Mouse (Mus musculus) mesoderm, embryonic 11.5 days (tissue): ENCODE results near the gene Ston1.

Source experiments
- DNase-seq: peaks from one replicate; pipeline ENCODE4 v3.0.0-alpha.2; 2012; ENCODE audit warnings: low read depth, low spot score

Ston1 gene

DNA sequence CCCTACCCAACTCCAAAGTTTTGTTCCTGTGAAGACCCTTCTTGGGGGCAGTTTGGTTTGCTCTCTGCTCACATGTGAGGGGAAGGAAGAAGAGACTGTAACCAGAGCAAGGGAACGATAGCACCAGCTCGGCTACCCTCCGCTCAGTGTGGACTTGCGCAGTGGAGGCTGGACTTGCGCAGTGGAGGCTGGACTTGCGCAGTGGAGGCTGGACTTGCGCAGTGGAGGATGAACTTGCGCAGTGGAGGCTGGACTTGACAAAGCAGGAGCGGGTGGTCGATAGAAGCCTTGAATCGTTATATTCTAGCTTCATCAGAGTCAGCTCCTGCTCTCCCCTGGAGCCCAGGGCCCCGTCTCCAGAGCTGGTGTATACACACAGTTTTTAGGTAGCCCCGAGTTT is 27.9 kb downstream of the Ston1 start:
- DNase-seq: no peak

DNA sequence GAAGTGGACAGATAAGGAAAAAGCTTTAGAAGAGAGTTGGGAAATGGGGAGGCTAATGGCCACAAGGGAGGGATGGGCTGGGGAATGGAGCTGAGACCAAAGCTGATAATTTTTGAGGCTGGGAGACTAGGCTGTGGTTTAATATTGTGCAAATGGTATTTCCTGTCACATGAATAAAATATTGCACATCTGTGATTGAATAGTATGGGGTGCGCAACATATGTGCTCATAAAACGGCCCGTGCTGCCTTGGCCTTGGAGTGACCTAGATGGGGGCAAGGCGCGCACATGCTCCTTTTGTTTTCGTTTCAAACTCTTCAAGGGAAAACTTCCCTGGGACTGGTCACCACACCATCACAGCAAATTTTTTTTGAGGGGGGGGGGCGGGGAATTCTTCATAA is 28.4 kb downstream of the Ston1 start:
- no peak for DNase-seq

DNA sequence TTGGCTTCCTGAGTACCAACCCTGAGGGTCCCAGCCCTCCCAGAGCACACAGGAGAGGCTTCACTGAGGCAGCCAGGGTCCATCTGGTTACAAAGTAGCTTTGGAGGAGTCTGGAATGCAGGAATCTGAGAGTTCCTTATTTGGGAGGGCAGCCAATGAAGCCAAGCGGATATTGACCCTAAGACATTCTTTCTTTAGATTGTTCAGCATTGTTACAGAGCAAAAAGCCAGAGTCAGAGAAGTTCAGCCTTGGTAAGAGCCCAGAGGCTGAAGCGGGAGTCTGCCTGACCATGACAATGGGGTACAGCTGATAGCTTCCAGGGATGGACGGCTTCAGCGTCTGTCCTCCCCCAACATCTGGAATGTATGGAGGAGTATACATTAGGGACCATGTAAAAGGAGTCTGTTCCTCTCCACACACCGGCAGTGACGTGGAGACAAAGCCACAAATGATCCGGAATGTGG is 28.9 kb downstream of the Ston1 start:
- DNase-seq: peak; percentile 71

DNA sequence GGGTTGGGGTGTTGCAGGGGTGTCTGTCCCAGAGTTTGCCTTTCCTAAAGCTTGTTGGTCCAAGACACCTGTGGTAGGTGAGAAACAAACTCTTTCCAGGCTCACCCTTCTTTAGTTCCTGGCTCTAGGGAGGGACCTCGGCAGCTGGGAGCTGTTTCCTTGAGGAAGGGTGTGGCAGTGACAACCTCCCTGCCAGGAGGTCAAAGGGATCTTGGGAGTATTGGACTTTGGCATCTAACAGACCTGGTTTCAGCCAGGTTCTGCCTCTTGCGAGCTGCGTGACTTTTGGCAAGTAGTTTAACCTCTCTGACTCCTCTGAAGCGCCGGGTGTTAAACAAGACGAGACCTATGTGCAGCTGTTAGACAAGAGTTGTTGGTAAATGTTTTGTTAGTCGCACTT is 29.7 kb downstream of the Ston1 start:
- DNase-seq: no peak

DNA sequence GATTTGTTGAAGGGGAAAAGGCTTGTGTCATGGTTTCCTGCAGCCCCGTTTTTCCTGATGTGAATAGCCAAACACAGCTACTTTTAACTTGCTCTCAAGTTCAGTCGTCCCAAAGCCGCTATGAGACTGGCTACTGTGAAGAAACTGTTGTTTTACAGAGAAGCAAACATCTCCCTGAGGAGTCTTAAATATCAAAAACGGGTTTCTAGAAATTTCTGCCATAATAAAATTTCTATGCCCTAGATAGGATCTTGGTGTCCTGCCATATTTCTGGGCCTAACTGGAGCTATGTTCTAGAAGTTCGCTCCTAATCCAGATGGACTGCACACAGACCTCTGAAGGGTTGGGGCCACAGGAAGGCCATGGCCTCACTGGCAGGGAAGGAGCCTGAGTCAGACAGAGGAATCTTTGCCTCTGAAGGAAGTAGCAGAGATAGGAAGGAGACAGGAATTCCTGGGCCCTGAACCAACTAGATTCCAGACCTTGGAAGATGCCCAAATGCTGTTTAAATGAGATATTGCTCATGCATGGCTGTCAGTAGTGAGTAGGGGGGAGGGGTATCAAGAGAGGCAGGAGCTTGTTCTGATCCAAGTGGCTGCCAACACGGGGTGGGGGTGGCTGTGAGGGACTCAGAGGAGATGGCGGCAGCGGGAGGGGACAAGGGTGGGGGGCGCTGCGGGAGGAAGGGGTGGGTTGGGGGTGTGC is 31.3 kb downstream of the Ston1 start:
- DNase-seq: no peak

DNA sequence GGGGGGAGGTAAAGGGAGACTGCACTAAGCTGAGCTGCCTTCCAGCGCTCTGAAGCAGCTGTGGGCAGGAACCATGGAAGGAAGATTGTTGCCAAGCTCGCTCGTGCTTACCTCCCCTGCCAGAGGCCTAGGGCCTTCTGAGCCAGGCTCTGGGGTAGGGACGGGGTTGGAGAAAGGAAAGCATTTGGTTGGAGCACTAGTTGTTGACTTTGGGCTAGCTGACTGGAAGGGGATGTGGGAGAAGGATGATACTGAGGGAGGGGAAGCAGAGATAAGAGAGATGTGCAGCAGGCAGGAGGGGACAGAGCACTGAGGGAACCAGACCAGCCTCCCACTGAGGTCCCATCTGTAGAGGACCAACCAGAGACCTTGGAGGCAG is 31.9 kb downstream of the Ston1 start:
- DNase-seq: no peak

DNA sequence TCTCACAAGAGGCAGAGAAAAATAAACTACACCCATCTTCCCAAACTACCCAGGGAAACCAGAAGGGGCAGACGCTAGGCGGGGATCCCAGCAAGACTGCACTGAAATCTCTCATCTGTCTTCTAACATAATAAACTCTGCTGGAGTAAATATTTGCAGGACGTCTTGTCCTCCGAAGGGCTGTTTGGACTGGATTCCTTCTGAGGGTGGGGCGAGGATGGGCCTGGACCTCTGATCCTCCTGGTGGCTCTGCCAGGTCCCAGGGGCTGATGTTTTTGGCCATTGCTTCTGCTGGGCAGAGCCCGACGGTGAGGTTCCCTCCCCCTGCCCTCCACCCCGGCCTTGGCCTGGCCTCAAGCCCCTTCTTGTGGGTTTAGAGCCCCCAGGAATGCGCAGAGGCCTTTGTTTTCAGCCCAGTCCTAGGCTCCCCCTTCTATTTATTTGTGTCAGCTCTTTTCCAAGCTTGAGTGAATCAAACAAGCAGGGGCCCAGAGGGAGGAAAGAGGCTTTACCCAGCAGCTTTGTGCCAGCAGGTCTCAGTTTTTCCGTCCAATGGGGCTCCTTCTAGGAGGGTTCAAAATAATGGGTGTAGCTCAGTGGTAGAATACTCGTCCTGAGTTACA is 32.6 kb downstream of the Ston1 start:
- peak; percentile 22 for DNase-seq

DNA sequence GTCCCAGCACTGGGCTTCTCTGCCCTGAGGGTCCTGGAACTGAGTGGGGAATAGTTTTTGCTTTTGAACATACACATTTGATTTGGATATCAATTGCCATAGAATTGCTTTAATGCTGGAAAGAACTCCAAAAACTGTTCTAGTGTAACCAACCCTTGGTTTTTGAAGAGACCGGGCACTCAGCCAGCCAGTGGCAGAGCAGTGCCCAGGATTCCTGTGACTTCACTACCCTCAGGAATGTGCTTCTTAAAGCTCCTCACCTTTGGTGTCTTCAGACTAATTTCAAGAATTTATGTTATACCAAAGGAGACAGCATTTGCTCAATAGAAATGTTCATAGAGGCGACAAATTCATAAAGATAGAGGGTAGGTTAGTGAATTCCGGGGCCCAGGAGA is 33.1 kb downstream of the Ston1 start:
- no peak for DNase-seq

DNA sequence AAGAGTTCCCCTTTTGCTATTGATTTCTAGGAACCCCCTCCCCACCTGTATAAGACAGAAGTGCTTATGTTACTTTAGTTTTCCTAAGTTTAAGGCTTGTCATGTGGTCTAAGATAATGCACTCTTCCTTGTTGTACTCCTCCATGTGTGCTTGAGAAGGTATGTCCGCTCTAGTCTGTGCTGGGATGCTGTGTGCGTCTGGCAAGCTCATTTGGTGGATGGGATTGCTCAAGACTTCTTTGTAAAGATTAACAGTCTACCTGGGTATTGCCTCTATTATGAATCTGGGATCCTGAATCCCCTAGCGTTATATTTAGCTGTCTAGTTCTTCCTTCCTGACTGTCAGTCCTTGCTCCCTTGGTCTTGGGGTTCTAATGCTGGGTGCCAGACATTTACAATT is 35.1 kb downstream of the Ston1 start:
- no peak for DNase-seq

DNA sequence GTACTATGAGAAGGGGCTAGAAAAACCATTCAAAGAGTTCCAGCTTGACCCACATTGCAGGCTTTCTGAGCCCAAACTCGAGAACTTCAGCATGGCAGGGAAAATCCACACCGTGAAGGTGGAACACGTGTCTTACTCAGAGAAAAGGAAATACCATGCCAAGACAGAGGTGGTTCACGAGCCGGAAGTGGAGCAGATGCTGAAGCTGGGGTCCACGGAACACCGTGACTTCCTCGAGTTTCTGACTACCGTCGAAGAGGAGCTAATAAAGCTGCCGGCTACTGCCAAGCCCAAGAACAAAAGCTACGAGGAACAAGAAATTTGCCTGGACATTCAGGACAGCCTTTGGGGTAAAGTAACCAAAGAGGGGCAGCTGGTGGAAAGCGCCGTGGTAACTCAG is 38.6 kb downstream of the Ston1 start:
- DNase-seq: no peak

DNA sequence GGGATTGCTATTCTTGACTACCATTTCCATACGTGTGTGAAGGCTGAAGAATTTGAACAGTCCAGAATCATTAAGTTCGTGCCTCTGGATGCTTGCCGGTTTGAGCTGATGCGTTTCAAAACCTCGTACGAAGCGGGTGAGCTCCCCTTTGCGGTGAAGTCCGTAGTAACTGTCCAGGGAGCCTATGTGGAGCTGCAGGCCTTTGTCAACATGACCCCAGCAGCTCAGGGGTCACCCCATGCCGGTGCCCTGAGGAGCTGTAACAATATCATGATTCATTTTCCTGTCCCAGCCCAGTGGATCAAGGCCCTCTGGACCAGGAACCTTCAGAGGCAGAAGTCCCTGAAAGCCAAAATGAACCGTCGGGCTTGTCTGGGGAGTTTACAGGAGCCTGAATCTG is 39.1 kb downstream of the Ston1 start:
- DNase-seq: peak; percentile 47

DNA sequence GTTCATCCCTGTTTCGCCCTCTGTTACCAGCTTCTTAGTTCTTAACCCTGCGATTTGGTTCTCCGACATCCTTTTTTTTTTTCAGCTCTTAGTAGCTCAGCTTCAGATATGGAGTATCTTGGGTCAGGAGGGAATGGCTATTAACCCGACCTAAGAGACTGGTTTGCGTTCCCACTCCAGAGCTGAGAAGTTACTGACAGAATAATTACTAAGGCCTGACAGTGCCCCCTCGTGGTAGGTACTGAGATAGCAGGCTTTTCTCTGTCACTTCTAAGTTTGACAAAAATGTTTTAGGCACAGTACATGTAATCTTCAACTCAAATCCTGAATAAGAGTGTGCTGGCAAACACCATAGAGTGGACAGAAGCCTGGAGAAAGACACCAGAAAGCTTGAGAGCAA is 43.5 kb downstream of the Ston1 start:
- DNase-seq: peak; percentile 70

DNA sequence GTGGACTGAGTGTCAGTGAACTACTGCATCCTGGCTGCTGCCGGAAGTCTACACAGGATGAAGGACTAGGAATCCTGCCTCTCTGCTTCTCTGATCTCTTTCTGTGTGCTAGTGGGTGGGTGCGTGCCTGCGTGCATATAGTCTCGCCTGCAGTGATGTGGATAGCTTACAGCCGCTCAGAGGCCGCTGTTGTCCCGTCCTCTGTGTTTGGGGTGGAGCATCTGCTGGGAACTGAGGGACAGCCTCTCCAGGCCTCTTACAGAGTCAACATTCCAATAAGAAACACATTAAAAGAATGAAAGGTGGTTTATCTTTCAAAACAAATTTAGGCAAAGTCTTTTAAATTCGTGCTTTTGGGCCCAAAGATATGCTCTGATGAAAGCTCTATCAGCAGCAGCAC is 44.4 kb downstream of the Ston1 start:
- no peak for DNase-seq

DNA sequence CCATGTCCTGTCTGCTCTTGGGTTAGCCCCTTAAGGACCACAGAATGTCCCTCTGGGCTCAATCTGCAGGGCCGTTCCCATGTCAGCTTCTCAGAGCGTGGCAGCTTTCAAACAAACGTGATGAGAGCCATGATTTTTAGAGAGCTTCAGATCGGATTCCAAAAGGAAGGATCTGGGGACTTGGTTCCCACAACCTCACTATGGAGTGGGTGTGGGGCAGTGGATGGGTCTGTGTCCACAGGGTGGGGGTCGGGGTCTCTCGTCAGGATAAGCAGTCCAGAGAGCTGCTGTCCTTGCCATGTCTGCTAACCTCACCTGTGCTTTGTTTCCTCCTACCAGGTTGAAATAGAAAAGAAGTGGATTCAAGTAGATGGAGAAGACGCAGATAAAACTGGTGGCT is 47.4 kb downstream of the Ston1 start:
- DNase-seq: no peak

DNA sequence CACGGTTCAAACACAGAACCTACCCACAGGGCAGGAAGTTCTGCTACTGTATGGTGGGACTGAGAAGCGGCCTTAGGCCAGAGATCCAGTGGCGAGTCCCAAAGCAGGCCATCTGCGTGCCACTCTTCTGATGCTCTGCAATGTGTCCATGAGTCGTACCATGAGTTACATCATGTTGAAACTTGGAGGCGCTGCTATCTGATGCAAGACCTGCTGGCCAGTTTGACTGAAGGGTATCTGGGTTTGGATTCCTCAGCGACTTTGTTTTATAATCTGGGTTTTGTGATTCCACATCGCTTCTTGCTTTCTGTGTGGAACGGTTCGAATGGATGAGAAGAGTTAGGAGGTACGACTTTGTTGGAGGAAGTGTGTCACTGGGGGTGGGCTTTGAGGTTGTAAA is 47.8 kb downstream of the Ston1 start:
- no peak for DNase-seq

DNA sequence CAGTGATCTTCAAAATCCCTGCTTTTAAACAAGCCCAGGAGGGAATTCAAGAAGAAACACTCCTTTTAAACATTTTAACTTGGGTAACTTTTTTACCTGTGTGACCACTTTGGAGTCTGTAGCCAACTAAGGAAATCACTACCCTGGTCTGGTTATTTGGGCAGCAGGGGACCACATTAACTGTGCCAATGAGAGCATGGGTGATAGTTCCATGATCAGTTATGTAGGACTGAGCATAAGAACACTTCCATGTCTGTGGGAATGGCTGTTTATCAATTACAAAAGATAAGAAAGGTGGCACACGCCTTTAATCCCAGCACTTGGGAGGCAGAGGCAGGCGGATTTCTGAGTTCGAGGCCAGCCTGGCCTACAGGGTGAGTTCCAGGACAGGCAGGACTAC is 49.7 kb downstream of the Ston1 start:
- no peak for DNase-seq

DNA sequence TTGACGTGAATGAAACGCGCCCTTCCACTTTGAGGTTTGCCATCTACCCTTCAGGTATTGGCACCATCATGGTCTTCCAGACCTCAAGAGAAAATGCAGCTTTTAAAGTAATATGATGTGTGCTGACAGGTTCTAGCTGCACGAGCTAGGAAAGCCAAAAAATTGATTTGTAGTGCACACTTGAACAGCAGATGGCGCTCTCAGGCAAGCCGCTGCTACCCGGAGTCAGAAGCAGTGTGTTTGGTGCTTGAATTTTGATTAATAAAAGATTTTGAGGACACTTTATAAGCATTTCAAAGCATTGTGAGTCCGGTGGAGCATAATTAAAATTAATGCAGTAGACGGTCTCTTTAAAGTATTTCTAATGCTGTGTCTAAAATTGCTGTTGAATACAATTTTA is 54.5 kb downstream of the Ston1 start:
- DNase-seq: peak; percentile 66

DNA sequence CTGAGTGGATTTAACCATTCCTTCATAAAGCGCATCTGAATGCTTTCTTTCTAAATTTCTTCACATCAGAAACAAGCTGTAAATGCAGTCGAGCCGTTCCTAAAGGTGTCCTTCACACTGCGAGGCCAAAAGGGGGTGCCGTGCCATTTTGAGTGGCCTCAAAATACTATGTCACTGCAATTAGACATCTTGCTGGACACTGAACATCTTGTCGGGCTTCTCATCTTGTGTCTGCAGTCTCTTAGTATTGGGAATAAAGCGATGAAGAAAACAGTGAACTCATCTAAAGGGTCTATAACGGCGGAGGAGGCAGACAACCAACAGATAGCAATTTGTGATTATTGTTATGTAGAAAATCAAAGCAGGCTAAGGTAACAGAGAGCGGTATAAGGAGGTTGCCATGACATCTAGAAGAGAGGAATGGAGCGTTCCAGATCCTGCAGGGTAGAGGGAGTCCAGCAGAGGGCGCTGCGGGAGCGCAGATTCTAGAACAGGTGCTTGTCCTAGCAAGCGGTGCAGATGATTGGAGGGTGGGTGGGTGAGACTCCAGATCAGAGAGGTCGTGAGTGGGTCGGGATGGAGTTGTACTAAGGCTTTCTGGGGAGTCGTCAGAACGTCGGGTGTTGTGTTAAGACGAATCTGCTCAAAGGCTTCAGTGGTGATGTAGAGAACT is 55.4 kb downstream of the Ston1 start:
- peak; percentile 85 for DNase-seq

DNA sequence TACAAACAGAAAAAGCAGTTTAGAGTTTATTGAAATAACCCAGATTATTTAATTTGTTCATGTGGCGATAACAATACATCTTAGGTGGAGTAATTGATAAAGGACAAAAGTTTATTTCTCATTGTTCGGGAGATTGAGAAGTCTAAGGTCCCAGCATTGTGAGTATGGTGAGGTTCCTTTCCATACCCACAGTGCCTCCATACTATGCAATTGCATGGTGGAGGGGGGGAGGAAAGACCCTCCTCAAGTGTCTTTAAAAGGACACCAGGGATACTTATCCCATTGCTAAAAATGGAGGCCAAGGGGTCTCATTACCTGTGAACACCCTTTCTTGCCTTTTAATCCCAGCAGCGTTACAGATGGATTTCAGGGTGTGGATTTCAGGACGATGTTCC is 55.9 kb downstream of the Ston1 start:
- no peak for DNase-seq

DNA sequence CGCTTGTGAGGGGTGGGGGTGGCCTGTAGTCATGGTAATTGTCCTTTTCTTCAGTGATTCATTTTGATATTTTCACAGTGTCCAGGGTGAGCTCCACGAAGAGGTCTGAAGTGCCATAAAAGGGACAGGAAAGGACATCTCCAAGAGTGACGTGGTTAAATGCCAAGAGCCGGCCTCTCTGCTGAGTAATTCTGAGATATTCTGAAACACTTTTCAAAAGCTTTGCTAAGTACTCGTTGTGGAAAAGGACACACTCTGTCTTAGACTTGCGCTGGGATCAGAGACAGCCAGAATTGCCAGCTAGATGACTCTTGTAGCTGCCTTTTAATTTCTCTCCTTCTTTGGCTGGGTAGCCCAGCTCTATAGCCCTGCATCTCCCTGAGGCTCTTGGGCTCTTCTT is 61.0 kb downstream of the Ston1 start:
- no peak for DNase-seq

DNA sequence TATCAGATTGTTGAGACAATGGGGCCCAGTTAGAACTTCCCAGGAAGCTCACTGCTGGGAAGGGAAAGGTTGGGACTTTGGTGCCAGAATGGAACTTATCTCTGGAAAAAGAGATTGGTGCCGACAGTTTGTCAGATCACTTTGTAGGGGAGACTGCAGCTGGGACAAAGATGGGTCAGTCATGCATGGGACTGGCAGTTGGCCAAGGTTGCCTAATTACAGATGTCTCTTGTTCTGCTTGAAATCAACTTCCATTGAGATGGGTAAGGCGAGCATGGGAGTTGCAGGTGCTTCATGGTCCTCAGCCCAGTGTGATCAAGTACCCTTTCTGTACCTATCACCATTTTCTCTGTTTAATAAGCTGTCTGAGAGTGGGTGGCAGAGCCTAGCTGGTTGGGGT is 68.6 kb downstream of the Ston1 start:
- DNase-seq: no peak

DNA sequence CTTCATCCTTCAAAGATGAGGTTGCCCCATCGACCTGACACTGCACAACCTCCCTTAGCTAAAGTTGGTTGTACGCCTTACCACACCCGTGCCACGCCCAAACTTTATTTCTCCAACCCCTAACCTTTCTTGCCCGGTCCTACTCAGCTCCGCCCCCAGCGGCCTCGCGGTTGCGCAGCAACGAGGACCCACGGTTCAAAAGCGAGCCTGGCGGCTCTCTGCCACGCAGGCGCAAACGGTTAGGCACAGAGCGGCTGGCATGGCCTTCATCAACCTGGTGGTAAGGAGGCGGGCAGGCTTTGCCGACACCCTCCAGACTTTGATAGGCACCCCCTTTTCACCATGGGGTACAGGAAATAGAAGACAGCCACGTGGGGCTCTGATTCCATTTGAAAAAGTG is 71.0 kb downstream of the Ston1 start, which contains the start of gene Gtf2a1l:
Gene Gtf2a1l (plus strand): TSS at position 209 of the 400 bp plus-strand sequence.
- peak; percentile 49 for DNase-seq

DNA sequence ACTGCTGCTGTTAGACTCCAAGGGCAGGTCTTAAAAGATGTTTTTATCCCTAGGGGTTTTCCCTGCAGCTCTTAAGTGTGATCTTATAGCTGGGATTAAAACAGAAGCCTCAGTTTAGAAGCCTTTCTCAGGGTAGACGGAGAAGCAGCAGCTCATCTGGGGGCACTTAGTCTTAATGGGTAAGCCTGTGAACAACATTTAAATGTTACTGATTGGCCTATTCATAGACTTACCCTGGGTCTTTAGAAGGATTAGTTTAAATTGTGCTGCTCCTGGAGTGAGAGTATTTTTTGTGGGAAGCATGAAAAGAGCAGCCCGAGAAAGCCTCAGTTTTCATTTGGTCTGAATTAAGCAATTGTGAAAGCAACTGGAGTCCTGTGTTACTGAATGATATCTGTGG is 72.4 kb downstream of the Ston1 start:
- DNase-seq: no peak
